Mouse (Mus musculus) ES-E14 (cell line): Measurements from ENCODE around the gene Etnk1. TPM values are rescaled to one million over a fixed set of nuclear protein-coding genes. Genes with fewer than 3 reads are reported as not detected.

ENCODE experiments used
- DNase-seq: peaks from one replicate; pipeline ENCODE4 v3.0.0-alpha.2; 2013; ENCODE audit warnings: low read depth, low spot score
- H3K27ac ChIP-seq: 2 replicates; pipeline ENCODE4 v1.5.1; 2012; ENCODE audit warnings: low read depth, mild to moderate bottlenecking, low read length, moderate library complexity, mixed read lengths; ENCODE audit not compliant: poor library complexity, insufficient read depth, severe bottlenecking
- H3K36me3 ChIP-seq: 2 replicates; pipeline ENCODE4 v1.6.1; 2012; ENCODE audit warnings: mild to moderate bottlenecking, low read length, moderate library complexity, mixed read lengths; ENCODE audit not compliant: control insufficient read depth, poor library complexity, insufficient read depth, severe bottlenecking
- H3K4me1 ChIP-seq, 2 experiments: fragments of 150-350 bp in 1 of 2; sonication (generic) in 1 of 2; 2 replicates each; pipeline ENCODE4 v1.6.1; 2012; ENCODE audit warnings: low read length in 2 of 2, mild to moderate bottlenecking in 1 of 2, mixed read lengths in 1 of 2; ENCODE audit not compliant: control insufficient read depth in 2 of 2, insufficient read depth in 2 of 2, poor library complexity in 1 of 2
- H3K4me3 ChIP-seq, 2 experiments: fragments of 150-350 bp in 1 of 2; sonication (generic) in 1 of 2; 2 replicates each; pipeline ENCODE4 v1.5.1; 2012; ENCODE audit warnings: low read length in 2 of 2, low read depth in 1 of 2, mild to moderate bottlenecking in 1 of 2, mixed read lengths in 1 of 2; ENCODE audit not compliant: insufficient read depth in 1 of 2, poor library complexity in 1 of 2, severe bottlenecking in 1 of 2
- H3K9ac ChIP-seq: 2 replicates; pipeline ENCODE4 v1.6.1; 2012; ENCODE audit warnings: low read depth, mild to moderate bottlenecking, low read length, mixed read lengths; ENCODE audit not compliant: poor library complexity, insufficient read depth, severe bottlenecking
- H3K9me3 ChIP-seq: fragments of 150-350 bp; sonication (generic); 2 replicates; pipeline ENCODE4 v1.6.1; 2012; ENCODE audit warnings: low read depth, mild to moderate bottlenecking, low read length; ENCODE audit not compliant: control insufficient read depth, insufficient read depth
- CHD2 ChIP-seq: IDR thresholded peaks from 2 replicates; pipeline ENCODE4 v1.6.1; 2014; ENCODE audit warnings: mild to moderate bottlenecking, low read depth, low read length, inconsistent platforms
- HCFC1 ChIP-seq: IDR thresholded peaks from 2 replicates; pipeline ENCODE4 v1.6.1; 2012; ENCODE audit warnings: low read length, inconsistent platforms, borderline replicate concordance; ENCODE audit not compliant: insufficient read depth
- MAFK ChIP-seq: IDR thresholded peaks from 2 replicates; pipeline ENCODE4 v1.6.1; 2014; ENCODE audit warnings: mild to moderate bottlenecking, low read depth, low read length, inconsistent platforms; ENCODE audit not compliant: insufficient read depth
- ZC3H11A ChIP-seq: IDR thresholded peaks from 2 replicates; pipeline ENCODE4 v1.6.1; 2012; ENCODE audit warnings: low read depth, mild to moderate bottlenecking, inconsistent platforms, low read length, borderline replicate concordance
- ZNF384 ChIP-seq: IDR thresholded peaks from 2 replicates; pipeline ENCODE4 v1.6.1; 2012; ENCODE audit warnings: low read depth, low read length, inconsistent platforms
- in situ Hi-C, 2 experiments: fragments of 600-800 bp; cut with MboI; formaldehyde crosslinking; loops; one replicate each; pipeline ENCODE4 v1.15.1; 2025; ENCODE audit warnings: low sequenced_read_pairs in 2 of 2, inconsistent platforms in 1 of 2; ENCODE audit not compliant: unreplicated experiment in 2 of 2
- total RNA-seq: library from RNA; depleted of rRNA; stranded (reverse); fragments of 300-350 nt; gene quantifications from 2 replicates; pipeline ENCODE4 v1.2.3, GENCODE M21; 2012

Etnk1 gene
- total RNA-seq, 1 experiment: 75.7 TPM

GRCm38 (mm10) chr6:143174226-143174625 lies 7.2 kb downstream of the Etnk1 start:
- H3K4me1 ChIP-seq: peaks cover 5 to 22% of the 10 kb centered on the region in 2 experiments; a peak in 3 of 4 replicates
- peaks cover 52% of the 10 kb centered on the region for H3K36me3 ChIP-seq
- DNase-seq: no peak

DNA sequence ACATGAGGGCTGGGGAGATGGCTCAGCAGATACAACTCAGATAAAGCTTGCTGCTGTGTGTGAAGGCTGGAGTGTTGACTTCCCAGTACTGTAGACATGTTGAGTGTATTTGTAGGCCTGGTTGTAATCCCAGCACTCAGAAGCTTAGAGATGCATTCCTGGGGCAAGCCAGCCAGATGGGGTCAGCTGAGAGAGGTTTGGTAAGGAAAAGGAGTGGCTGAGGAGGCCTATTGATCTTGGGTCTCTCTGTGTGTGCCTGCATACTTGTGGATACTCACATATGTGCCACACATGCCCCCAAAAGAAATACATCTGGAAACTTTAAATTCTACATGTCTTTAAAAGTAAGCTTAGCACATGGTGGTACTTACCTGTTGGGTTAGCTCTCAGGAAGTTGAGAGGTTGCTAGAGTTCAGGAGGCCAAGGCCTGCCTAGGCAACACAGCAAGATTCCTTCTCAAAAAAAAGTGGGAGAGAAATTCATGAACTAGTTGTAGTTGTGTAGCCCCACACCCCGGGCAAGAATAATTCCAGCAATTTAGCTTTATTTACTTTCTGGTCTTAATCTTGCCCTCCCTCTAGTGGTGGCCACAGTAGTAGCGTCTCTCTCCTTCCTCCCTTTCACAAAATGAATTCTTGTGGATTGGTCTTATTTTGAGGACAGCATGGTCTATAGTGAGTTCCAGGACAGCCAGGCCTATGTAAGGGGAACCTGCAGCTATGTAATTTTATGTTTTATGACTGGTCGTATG lies 8.1 kb downstream of the Etnk1 start:
- in situ Hi-C loops: no loop called here
- Histone ChIP-seq H3K27ac (peak overlapping the region; percentile 31; the same call in 1 of the 2 replicates), H3K9ac (peak overlapping the region; percentile 26; the same call in 1 of the 2 replicates), H3K36me3 (peaks cover 50% of the 10 kb centered on the region), H3K4me1 (peaks cover 2 to 23% of the 10 kb centered on the region in 2 experiments; a peak in 2 of 4 replicates), H3K9me3 (no peaks in the 10 kb centered on the region), H3K4me3 (no peak overlapping the region)
- TF ChIP-seq MAFK: no peak
- TF ChIP-seq CHD2: no peak
- no peak for TF ChIP-seq HCFC1
- TF ChIP-seq ZC3H11A: 0 out of 2 replicates have a peak, but pooled peaks have one; percentile 45
- no peak for DNase-seq

More at GRCm38 (mm10) chr6:143174226-143174625, 7.2 kb downstream of the Etnk1 start:
- H3K4me3 ChIP-seq: 0 out of 4 replicates have a peak overlapping the region, but pooled peaks of 1 of the 2 experiments have one; percentile 7
- H3K9ac ChIP-seq: no peak overlapping the region; the same call in 1 of the 2 replicates
- TF ChIP-seq ZC3H11A (no peak), HCFC1 (no peak), MAFK (no peak), ZNF384 (no peak), CHD2 (no peak)
- in situ Hi-C loops: no loop called here
- no peak overlapping the region for H3K27ac ChIP-seq
- no peaks in the 10 kb centered on the region for H3K9me3 ChIP-seq

- no peak for DNase-seq
- Histone ChIP-seq H3K4me1 (peaks cover 2 to 23% of the 10 kb centered on the region in 2 experiments; a peak in 2 of 4 replicates), H3K36me3 (peaks cover 53% of the 10 kb centered on the region), H3K4me3 (no peak overlapping the region), H3K27ac (no peak overlapping the region), H3K9me3 (no peaks in the 10 kb centered on the region), H3K9ac (no peak overlapping the region)
- TF ChIP-seq ZC3H11A (no peak), CHD2 (no peak), ZNF384 (no peak), MAFK (no peak), HCFC1 (no peak)
- in situ Hi-C loops: no loop called here
Observed at GRCm38 (mm10) chr6:143176076-143176475, 9.1 kb downstream of the Etnk1 start.

GRCm38 (mm10) chr6:143176591-143176990 lies 9.6 kb downstream of the Etnk1 start:
- Histone ChIP-seq H3K9me3 (no peaks in the 10 kb centered on the region), H3K36me3 (peaks cover 50% of the 10 kb centered on the region), H3K9ac (no peak overlapping the region), H3K4me1 (peaks cover 2 to 23% of the 10 kb centered on the region in 2 experiments; a peak in 2 of 4 replicates), H3K27ac (no peak overlapping the region), H3K4me3 (no peak overlapping the region)
- TF ChIP-seq ZNF384 (no peak), ZC3H11A (no peak), MAFK (no peak), HCFC1 (no peak), CHD2 (no peak)
- DNase-seq: no peak
- in situ Hi-C loops: no loop called here
